Mouse (Mus musculus): ENCODE measurements around the gene Nppc. TPM values are rescaled to one million over a fixed set of nuclear protein-coding genes. Genes with fewer than 3 reads are reported as not detected.
A peak's percentile ranks its signal among the peaks of the same experiment; 100 is the strongest.

The Nppc gene
- total and polyA plus RNA-seq, 3 experiments: 0.45 to 0.55 TPM; not detected in 1

- DNase-seq: no peak
These were observed 17.7 kb downstream of the Nppc start for GRCm38 (mm10) chr1:86652675-86653074.

- DNase-seq: peak; percentile 54
These were observed 20.1 kb downstream of the Nppc start for GRCm38 (mm10) chr1:86650272-86650671.

- no peak for DNase-seq
These were observed 22.9 kb downstream of the Nppc start for GRCm38 (mm10) chr1:86647517-86647916.

GRCm38 (mm10) chr1:86643101-86643809 lies 27.1 kb downstream of the Nppc start:
- no peak for DNase-seq

GRCm38 (mm10) chr1:86634751-86635359 lies 35.5 kb downstream of the Nppc start:
- no peak for DNase-seq

- no peak for DNase-seq
These were observed 36.3 kb downstream of the Nppc start for GRCm38 (mm10) chr1:86633840-86634750.

GRCm38 (mm10) chr1:86633434-86633833 lies 36.9 kb downstream of the Nppc start:
- no peak for DNase-seq

GRCm38 (mm10) chr1:86632732-86633380 lies 37.5 kb downstream of the Nppc start:
- no peak for DNase-seq

- DNase-seq: no peak
These were observed 39.8 kb downstream of the Nppc start for GRCm38 (mm10) chr1:86630527-86630926.

GRCm38 (mm10) chr1:86629936-86630335 lies 40.4 kb downstream of the Nppc start:
- no peak for DNase-seq

- peak; percentile 70 for DNase-seq
These were observed 42.1 kb downstream of the Nppc start for GRCm38 (mm10) chr1:86628270-86628669.

- DNase-seq: peak; percentile 50
These were observed 47.1 kb downstream of the Nppc start for GRCm38 (mm10) chr1:86623001-86624000.

GRCm38 (mm10) chr1:86622296-86622695 lies 48.1 kb downstream of the Nppc start:
- DNase-seq: peak; percentile 74

- peak; percentile 78 for DNase-seq
These were observed 51.8 kb downstream of the Nppc start for GRCm38 (mm10) chr1:86618454-86619125.

Small RNA genes within 50 kb of the gene (microRNA-seq; reads per million reads assigned to microRNA genes)
- gene Gm22955: 0 reads per million in 2 experiments

Other genes with a start within 250 kb of the Nppc start
- gene Nmur1, start 244.3 kb downstream of the Nppc start, total RNA-seq (2021): not detected
- gene Nmur1, start 244.3 kb downstream of the Nppc start, polyA plus RNA-seq (2012; rRNA removed): 0.17 and 0.18 TPM in 2 replicates
- gene Tex44, start 244.2 kb downstream of the Nppc start, total RNA-seq (2021): not detected
- gene Tex44, start 244.2 kb downstream of the Nppc start, polyA plus RNA-seq (2012; rRNA removed): not detected in 2 replicates
- 100 to 1,000 TPM; 538 to 582 TPM for gene Ptma, start 143.8 kb downstream of the Nppc start, total RNA-seq (2021)
- 728 and 947 TPM in 2 replicates for gene Ptma, start 143.8 kb downstream of the Nppc start, polyA plus RNA-seq (2012; rRNA removed)
- gene Pde6d, start 87.9 kb downstream of the Nppc start, total RNA-seq (2021): 10 to 100 TPM; 29.3 to 39.5 TPM
- 10.2 and 12.8 TPM in 2 replicates for gene Pde6d, start 87.9 kb downstream of the Nppc start, polyA plus RNA-seq (2012; rRNA removed)
- 10 to 100 TPM in 1 of 2 experiments, 1 to 10 TPM in 1; 9.8 to 10.2 TPM for gene Cops7b, start 87.7 kb downstream of the Nppc start, total RNA-seq (2021)
- gene Cops7b, start 87.7 kb downstream of the Nppc start, polyA plus RNA-seq (2012; rRNA removed): 15.8 and 18.0 TPM in 2 replicates
- 10 to 100 TPM; 14.8 to 14.9 TPM for gene Dis3l2, start 33.2 kb upstream of the Nppc start, total RNA-seq (2021)
- gene Dis3l2, start 33.2 kb upstream of the Nppc start, polyA plus RNA-seq (2012; rRNA removed): 8.4 and 11.2 TPM in 2 replicates

All from adrenal gland, adult 2 months (tissue).